Mouse (Mus musculus) midbrain, embryonic 15.5 days (tissue): ENCODE data around the gene Myzap. TPM values are rescaled to one million over a fixed set of nuclear protein-coding genes. Genes with fewer than 3 reads are reported as not detected.
"Not testable (repeated sequence)": the region's sequence is repeated elsewhere in the genome, so short reads cannot be mapped to it uniquely, and the experiment has no call there.

Experiments used
- ATAC-seq: fragments of 200-750 bp; cut with Nextera tagmentation; replicated peaks from 2 replicates; pipeline ENCODE4 v1.8.0; 2017; ENCODE audit warnings: moderate TSS enrichment
- H3K27ac ChIP-seq: fragments of 300-500 bp; sonication (generic); 2 replicates; pipeline ENCODE4 v1.5.1; 2015; ENCODE audit warnings: mild to moderate bottlenecking, inconsistent platforms
- H3K27me3 ChIP-seq: fragments of 300-500 bp; sonication (generic); replicated peaks from 2 replicates; pipeline ENCODE4 v1.6.1; 2015; ENCODE audit warnings: inconsistent platforms
- H3K36me3 ChIP-seq: fragments of 300-500 bp; sonication (generic); replicated peaks from 2 replicates; pipeline ENCODE4 v1.6.1; 2015; ENCODE audit warnings: inconsistent platforms
- H3K4me1 ChIP-seq: fragments of 300-500 bp; sonication (generic); 2 replicates; pipeline ENCODE4 v1.6.1; 2015; ENCODE audit warnings: inconsistent platforms
- H3K4me2 ChIP-seq: fragments of 300-500 bp; sonication (generic); 2 replicates; pipeline ENCODE4 v1.6.1; 2015; ENCODE audit warnings: inconsistent platforms, mild to moderate bottlenecking, moderate library complexity
- H3K4me3 ChIP-seq: fragments of 300-500 bp; sonication (generic); 2 replicates; pipeline ENCODE4 v1.5.1; 2015; ENCODE audit warnings: mild to moderate bottlenecking, inconsistent platforms
- H3K9ac ChIP-seq: fragments of 300-500 bp; sonication (generic); 2 replicates; pipeline ENCODE4 v1.6.1; 2015; ENCODE audit warnings: mild to moderate bottlenecking, inconsistent platforms
- H3K9me3 ChIP-seq: fragments of 300-500 bp; sonication (generic); 2 replicates; pipeline ENCODE4 v1.6.1; 2016; ENCODE audit warnings: inconsistent platforms
- WGBS: fragments of 180-500 bp; shearing (Covaris S2); methylation state at CpG from one replicate; pipeline ENCODE4 v1.1.7; 2015; ENCODE audit warnings: mixed read lengths; 5-methylcytosine and 5-hydroxymethylcytosine counted together
- polyA plus RNA-seq: library from polyadenylated mRNA; unstranded; fragments of >200 nt; fragmentation: Nextera tagmentation; extraction: Ambion mirVana; gene quantifications from 2 replicates; pipeline ENCODE4 v1.2.1, GENCODE M21; 2015

Gene Myzap
- polyA plus RNA-seq, 1 experiment from 2014 or later = 3.1 TPM

DNA sequence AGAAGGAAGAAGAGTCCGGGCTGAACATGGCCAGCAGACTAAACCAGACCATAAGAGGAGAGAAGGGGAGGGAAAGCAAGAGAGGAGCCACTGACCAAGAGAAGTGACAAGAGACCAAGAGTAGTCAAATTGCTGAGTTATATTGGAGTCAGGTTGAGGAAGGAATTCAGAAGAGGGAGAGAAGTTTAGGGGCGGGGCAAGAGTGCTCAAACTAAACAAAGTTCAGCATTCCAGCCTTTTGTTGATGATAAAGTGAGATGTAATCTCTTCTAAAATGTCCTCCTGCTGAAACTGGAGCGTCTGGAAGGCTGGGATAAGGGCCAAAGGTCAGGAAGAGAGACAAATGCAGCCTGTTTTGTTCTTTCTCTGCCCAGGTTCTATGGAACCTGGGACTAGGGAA is 102.1 kb downstream of the Myzap start:
- Histone ChIP-seq H3K4me1 (peaks cover under 1% of the 10 kb centered on the region; the same call in 1 of the 2 replicates), H3K27me3 (no peaks in the 10 kb centered on the region), H3K4me2 (no peak overlapping the region), H3K9ac (no peak overlapping the region), H3K4me3 (no peak overlapping the region), H3K9me3 (no peaks in the 10 kb centered on the region), H3K27ac (no peak overlapping the region), H3K36me3 (no peaks in the 10 kb centered on the region)
- 50% methylated on average over 3 of the region's 3 CpGs for WGBS
- no peak for ATAC-seq

DNA sequence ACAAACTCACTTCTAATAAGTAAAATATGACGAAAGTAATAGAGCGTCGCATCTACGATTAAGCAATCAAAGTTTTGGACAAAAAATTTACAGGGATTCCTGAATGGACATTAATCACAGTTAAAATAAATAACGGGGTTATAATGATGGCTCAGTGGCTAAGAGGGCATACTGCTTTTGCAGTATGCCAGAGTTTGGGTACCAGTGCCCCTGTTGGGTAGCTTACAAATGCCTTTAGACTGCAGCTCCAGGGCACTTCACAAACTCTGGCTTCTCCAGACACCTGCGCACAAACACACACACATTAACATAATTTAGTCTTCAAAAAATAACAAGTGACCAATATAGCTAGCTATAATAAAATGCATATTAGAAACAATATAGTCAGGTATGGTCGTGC is 106.0 kb downstream of the Myzap start:
- Histone ChIP-seq H3K27ac (peak overlapping the region; percentile 89; the same call in 1 of the 2 replicates), H3K27me3 (no peaks in the 10 kb centered on the region), H3K36me3 (peaks cover 16% of the 10 kb centered on the region), H3K4me1 (peaks cover 13% of the 10 kb centered on the region), H3K9ac (no peak overlapping the region), H3K9me3 (no peaks in the 10 kb centered on the region), H3K4me2 (peak overlapping the region; percentile 42), H3K4me3 (peak overlapping the region; percentile 82)
- 42% methylated on average over 7 of the region's 7 CpGs for WGBS
- peak; percentile 60 for ATAC-seq

DNA sequence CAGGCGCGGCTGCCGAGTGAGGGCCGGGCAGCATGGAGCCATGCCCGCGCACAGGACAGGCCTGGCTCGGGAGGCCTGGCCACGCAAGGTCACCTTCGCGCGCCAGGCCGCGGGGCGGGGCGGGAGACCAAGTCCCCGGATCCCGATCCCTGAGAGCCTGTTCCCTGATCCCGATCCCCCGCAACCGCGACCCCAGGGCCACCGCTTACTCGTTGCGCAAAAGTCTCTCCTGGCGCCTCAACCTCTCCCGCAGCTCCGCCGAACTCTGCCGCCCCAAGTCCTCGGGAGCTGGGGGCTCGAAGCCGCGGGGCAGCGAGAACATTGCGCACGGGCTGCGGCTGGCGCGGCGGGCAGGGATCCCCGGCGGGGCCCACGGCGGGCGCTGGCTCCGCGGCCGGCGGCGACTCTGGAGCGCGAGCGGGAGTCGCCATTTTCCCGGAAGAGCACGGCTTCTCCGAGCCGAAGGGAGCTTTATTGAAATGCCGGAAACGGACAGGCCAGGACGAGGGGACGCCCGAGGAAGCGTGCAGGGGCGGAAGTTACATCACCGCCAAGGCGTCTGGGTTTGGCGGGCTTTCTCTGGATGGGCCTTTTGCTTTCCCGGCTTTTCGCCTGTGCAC is 106.6 kb downstream of the Myzap start, which contains the start of gene Polr2m:
Polr2m (minus strand) TSS at position 461 of the 620 bp plus-strand sequence.
- ATAC-seq = peak; percentile 99
- no peaks in the 10 kb centered on the region for H3K27me3 ChIP-seq
- peak within 1 kb of the TSS; percentile 70 for H3K4me2 ChIP-seq
- peaks cover 21% of the 10 kb centered on the region for H3K36me3 ChIP-seq
- peak within 1 kb of the TSS; percentile 89 for H3K27ac ChIP-seq
- H3K4me1 ChIP-seq = peaks cover 13% of the 10 kb centered on the region
- H3K4me3 ChIP-seq = peak within 1 kb of the TSS; percentile 82
- peak within 1 kb of the TSS; percentile 88 for H3K9ac ChIP-seq
- no peaks in the 10 kb centered on the region for H3K9me3 ChIP-seq
- WGBS = under 1% methylated on average over 70 of the region's 70 CpGs

DNA sequence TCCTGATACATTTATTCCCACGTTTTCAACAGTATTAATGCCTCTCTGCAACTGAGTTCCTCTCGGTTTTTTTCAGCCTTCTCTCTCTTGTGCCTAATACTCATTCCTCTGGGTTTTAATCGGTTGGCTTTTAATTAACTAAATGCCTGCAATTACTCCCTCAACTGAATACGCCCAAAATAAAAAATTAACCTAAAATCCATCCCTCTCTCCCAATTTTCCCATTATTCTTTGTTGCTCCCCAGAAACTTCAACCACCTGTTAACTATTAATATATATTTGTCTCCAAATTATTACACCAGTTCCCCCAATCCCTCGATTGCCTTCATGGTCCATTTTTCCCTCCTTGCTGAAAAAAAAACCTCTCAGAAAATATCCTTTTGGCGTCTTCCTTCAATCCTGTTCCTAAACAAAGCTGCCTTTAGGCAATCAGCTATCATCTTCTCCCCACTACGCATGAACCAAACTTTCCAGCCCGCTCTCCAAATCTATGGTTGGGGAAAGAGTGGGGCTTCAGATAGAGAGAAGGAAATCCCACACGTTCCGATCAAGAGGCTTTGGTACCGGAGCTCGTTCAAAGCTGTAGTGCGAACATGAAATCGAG is 107.2 kb downstream of the Myzap start:
- peak overlapping the region; percentile 89 for H3K27ac ChIP-seq
- H3K4me3 ChIP-seq = peak overlapping the region; percentile 82
- peak overlapping the region; percentile 70 for H3K4me2 ChIP-seq
- H3K9me3 ChIP-seq = no peaks in the 10 kb centered on the region
- H3K36me3 ChIP-seq = peaks cover 27% of the 10 kb centered on the region
- H3K4me1 ChIP-seq = peaks cover 13% of the 10 kb centered on the region
- H3K9ac ChIP-seq = peak overlapping the region; percentile 88
- whole genome bisulfite sequencing = 1% methylated on average over 14 of the region's 14 CpGs
- no peak for ATAC-seq
- no peaks in the 10 kb centered on the region for H3K27me3 ChIP-seq

DNA sequence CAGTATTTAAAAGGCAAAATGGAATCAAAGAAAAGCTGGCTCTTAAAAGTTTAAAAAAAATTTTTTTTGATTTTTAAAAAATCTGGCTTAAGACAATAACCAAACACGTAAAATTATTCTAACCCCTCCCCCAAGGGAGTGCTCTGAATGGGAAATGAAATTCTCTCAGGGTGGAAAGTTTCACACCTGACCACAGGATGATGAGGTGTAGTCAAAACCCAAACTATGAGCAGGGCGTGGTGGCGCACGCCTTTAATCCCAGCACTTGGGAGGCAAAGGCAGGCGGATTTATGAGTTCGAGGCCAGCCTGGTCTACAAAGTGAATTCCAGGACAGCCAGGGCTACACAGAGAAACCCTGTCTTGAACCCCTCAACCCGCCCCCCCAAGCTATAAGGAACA is 108.3 kb downstream of the Myzap start:
- WGBS = 88% methylated on average over 7 of the region's 7 CpGs
- ATAC-seq, H3K4me3 ChIP-seq: not testable (repeated sequence)

DNA sequence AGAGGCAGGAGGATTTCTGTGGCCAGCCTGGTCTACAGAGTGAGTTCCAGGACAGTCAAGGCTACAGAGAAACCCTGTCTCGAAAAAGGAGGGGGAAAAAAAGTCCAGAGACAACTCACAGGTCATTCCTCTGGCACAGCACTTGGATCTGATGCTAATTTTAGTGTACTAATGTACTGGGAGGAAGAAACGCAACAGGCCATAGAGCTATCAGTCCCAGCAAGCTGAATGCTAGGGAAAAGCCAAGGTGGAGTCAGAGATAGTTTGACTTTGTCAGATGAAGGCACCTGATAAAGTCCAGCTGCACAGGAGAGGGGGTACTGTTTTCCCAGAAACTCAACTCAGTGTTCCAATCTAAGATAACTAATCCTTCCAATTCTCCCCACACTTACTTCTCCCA is 111.9 kb downstream of the Myzap start:
- peaks cover 13% of the 10 kb centered on the region for H3K4me1 ChIP-seq
- H3K9me3 ChIP-seq = no peaks in the 10 kb centered on the region
- H3K36me3 ChIP-seq = peaks cover 69% of the 10 kb centered on the region
- H3K4me3 ChIP-seq = no peak overlapping the region
- H3K27ac ChIP-seq = no peak overlapping the region
- no peaks in the 10 kb centered on the region for H3K27me3 ChIP-seq
- no peak overlapping the region for H3K9ac ChIP-seq
- no peak for ATAC-seq
- WGBS = 91% methylated on average over 2 of the region's 2 CpGs
- H3K4me2 ChIP-seq = no peak overlapping the region

More for the DNA sequence above, 108.3 kb downstream of the Myzap start:
- not testable (repeated sequence) for H3K27me3 ChIP-seq, H3K9ac ChIP-seq, H3K27ac ChIP-seq, H3K9me3 ChIP-seq
- Histone ChIP-seq H3K4me2 (peak overlapping the region; percentile 70; the same call in 1 of the 2 replicates), H3K4me1 (peaks cover 13% of the 10 kb centered on the region), H3K36me3 (peaks cover 38% of the 10 kb centered on the region)

DNA sequence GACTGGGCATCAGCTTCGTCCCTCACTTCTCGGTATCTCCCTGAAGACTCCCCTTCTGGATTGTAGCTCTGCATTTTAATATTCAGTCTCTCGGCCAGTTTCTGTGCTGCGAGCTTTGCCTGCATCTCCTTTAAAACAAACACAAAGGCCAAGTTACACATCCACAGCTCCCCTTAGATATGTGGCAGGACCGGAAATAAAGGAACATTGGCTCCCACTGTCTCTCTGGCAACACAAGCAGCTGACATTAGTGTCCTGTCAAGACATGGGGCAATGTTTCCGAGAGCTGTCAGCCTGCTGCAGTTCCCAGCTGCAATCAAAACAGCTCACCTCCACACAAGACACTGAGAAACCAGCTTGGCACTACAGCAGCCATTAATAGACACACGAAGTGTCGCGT is 112.7 kb downstream of the Myzap start:
- ATAC-seq = no peak
- Histone ChIP-seq H3K4me3 (no peak overlapping the region), H3K27me3 (no peaks in the 10 kb centered on the region), H3K27ac (no peak overlapping the region), H3K36me3 (peaks cover 75% of the 10 kb centered on the region), H3K4me1 (peaks cover 6% of the 10 kb centered on the region), H3K9ac (no peak overlapping the region), H3K9me3 (no peaks in the 10 kb centered on the region), H3K4me2 (no peak overlapping the region)
- 96% methylated on average over 9 of the region's 9 CpGs for WGBS

DNA sequence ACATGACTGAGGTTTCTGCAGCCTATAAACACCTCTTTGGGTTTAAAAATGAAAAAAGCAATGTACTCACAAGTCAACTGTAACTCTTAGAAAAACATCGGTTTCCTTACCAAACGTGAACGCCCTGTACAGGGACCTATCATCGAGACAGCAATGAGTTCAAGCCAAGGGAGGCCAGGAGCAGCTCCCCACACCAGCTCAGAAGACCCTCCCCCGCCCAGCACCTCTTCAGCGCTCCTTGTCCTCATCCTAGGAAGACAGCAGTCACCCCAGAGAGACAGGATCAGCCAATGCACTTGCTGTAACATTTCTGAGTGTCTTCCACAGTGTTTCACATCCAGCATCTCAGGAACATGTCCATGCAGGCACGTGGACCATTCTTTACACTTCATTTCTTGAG is 113.6 kb downstream of the Myzap start:
- Histone ChIP-seq H3K27ac (no peak overlapping the region), H3K27me3 (no peaks in the 10 kb centered on the region), H3K36me3 (peaks cover 75% of the 10 kb centered on the region), H3K4me1 (no peaks in the 10 kb centered on the region), H3K4me2 (no peak overlapping the region), H3K9ac (no peak overlapping the region), H3K9me3 (no peaks in the 10 kb centered on the region), H3K4me3 (no peak overlapping the region)
- 97% methylated on average over 7 of the region's 7 CpGs for WGBS
- no peak for ATAC-seq

DNA sequence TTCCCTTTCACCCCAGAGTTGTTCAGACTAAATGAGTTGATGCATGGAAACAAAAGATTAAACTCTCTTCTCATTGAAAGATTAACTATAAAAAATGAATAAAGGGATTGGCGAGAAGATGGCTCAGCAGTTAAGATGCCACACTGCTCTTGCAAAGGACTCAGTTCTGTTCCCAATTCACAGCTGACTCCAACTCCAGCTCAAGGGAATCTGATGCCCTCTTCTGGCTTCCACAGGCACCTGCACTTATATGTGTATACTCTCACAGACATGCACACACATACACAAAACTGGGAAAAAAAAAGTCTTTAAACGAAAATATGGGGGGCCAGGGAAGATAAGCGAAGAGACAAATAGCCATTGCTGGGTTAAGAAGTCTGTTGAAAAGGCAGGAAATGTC is 115.6 kb downstream of the Myzap start:
- H3K27ac ChIP-seq = no peak overlapping the region
- no peaks in the 10 kb centered on the region for H3K27me3 ChIP-seq
- H3K4me3 ChIP-seq = no peak overlapping the region
- no peaks in the 10 kb centered on the region for H3K9me3 ChIP-seq
- H3K36me3 ChIP-seq = peaks cover 64% of the 10 kb centered on the region
- H3K4me1 ChIP-seq = no peaks in the 10 kb centered on the region
- ATAC-seq = no peak
- WGBS = 97% methylated on average over 3 of the region's 3 CpGs
- no peak overlapping the region for H3K4me2 ChIP-seq
- no peak overlapping the region for H3K9ac ChIP-seq

DNA sequence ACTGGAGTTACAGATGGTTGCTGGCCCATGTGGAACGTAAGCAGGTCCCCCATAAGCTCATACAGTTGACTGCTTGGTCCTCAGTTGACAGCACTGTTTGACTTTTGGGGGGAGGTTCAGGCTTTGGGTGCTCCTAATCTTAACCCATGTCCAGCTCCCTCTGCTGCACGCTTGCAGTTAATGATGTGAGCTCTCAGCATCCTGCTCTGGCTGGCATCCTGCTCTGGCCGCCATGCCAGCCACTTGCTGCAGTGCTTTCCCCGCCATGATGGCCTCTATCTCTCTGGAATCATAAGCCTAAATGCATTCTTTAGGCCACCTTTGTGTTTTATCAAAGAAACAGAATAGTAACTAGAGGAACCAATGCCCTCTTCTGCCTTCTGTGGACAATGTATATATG is 116.6 kb downstream of the Myzap start:
- Histone ChIP-seq H3K36me3 (peaks cover 54% of the 10 kb centered on the region), H3K27me3 (no peaks in the 10 kb centered on the region), H3K4me3 (no peak overlapping the region), H3K27ac (no peak overlapping the region), H3K9me3 (no peaks in the 10 kb centered on the region), H3K9ac (no peak overlapping the region), H3K4me1 (no peaks in the 10 kb centered on the region), H3K4me2 (no peak overlapping the region)
- 99% methylated on average over 4 of the region's 4 CpGs for WGBS
- ATAC-seq = no peak

DNA sequence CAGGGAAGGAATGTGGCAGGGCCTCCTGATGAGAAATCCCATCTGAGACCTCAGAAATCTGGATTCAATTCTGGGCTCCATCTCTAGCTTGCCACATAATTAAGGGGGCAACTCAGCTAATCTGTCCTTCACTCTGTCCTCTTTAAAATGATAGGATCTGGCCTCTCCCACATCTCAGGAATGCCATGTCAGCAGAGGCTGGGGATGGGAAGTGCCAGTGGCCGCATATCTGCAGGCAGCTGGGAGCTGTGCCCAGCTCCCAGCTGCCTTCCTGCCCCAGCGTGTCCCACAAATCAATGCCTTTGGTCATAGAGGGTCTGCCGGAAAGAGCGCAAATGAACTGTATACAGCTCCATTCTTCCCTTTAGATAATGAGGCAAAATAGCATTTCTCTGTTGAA is 124.7 kb downstream of the Myzap start:
- no peak overlapping the region for H3K27ac ChIP-seq
- H3K4me1 ChIP-seq = no peaks in the 10 kb centered on the region
- no peak overlapping the region for H3K4me2 ChIP-seq
- WGBS = 80% methylated on average over 4 of the region's 4 CpGs
- H3K9ac ChIP-seq = no peak overlapping the region
- H3K36me3 ChIP-seq = no peaks in the 10 kb centered on the region
- ATAC-seq = no peak
- no peak overlapping the region for H3K4me3 ChIP-seq
- no peaks in the 10 kb centered on the region for H3K27me3 ChIP-seq
- H3K9me3 ChIP-seq = no peaks in the 10 kb centered on the region

DNA sequence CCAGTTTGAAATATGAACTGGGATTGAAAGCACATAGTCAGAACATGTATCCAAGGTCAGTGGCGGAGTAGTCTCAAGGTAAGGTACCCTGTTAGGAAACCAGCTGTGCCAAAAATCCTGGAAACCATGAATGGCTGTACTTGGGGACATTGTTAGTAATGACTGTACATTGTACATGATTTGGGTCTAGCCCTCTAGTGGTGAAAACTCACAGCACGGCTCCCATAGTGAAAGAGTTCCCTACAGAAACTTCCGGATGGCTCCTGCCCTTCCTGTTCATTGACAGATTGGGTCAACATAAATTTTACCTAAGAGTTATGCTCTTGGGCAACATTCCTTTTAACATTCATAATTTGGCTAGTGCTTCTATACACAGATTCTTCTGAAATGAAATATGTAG is 126.0 kb downstream of the Myzap start:
- no peak for ATAC-seq
- Histone ChIP-seq H3K9me3 (no peaks in the 10 kb centered on the region), H3K9ac (no peak overlapping the region), H3K4me1 (no peaks in the 10 kb centered on the region), H3K4me3 (no peak overlapping the region), H3K27me3 (no peaks in the 10 kb centered on the region), H3K27ac (no peak overlapping the region), H3K36me3 (no peaks in the 10 kb centered on the region), H3K4me2 (no peak overlapping the region)
- WGBS = 84% methylated on average over 3 of the region's 3 CpGs

DNA sequence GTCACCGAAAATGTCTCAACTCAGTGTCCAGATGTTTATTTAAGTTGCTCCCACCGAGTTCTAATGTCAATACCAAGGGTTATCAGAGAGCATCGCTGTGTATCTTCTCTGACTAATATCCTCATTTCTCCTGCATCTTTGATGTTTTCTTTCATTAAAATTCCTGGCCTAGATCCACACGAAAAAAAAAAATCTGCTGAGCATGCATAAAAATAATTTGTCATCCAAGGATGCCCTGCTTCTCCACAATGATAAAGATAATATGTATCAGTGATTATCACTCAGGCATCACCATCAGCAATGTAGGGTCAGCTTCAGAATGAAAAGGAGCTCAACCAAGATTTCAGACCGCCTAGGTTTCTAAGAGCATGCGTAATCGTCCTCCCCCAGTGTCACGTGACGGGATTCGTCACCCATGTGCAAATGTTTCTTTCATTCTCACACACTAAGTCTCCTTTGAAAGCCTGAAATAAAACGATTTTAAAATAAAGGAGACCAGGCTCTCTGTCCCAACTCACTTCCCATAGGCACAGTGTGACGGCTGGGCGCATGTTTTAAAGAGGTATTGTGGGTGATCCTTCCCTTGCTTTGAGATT is 129.0 kb downstream of the Myzap start:
- Histone ChIP-seq H3K4me3 (no peak overlapping the region), H3K4me2 (no peak overlapping the region), H3K27me3 (no peaks in the 10 kb centered on the region), H3K9me3 (no peaks in the 10 kb centered on the region), H3K4me1 (no peaks in the 10 kb centered on the region), H3K9ac (no peak overlapping the region), H3K27ac (no peak overlapping the region), H3K36me3 (no peaks in the 10 kb centered on the region)
- WGBS = 63% methylated on average over 13 of the region's 13 CpGs
- no peak for ATAC-seq
